Mouse (Mus musculus) megakaryocyte progenitor cell, adult 5-6 weeks (primary cell): ENCODE results near the gene Igfbpl1. TPM values are rescaled to one million over a fixed set of nuclear protein-coding genes. Genes with fewer than 3 reads are reported as not detected.
A peak's percentile ranks its signal among the peaks of the same experiment; 100 is the strongest.

ENCODE experiments used
- ATAC-seq: replicated peaks from 2 replicates; pipeline ENCODE4 v1.8.0; 2016; ENCODE audit warnings: mild to moderate bottlenecking, moderate TSS enrichment, inconsistent platforms; ENCODE audit not compliant: poor library complexity
- total RNA-seq, 2 experiments: library from RNA; stranded (forward) in 1 of 2; stranded (reverse) in 1 of 2; fragments of 157-497, 149-512 nt in 1 of 2; fragments of 200-1000 nt in 1 of 2; gene quantifications; 2 replicates each; pipeline versions ENCODE4 v1.2.3 to v1.2.4; 2015 to 2017

Gene Igfbpl1
- total RNA-seq (2015), result not detected in 2 replicates
- not detected in 2 replicates for total RNA-seq (2017)

DNA sequence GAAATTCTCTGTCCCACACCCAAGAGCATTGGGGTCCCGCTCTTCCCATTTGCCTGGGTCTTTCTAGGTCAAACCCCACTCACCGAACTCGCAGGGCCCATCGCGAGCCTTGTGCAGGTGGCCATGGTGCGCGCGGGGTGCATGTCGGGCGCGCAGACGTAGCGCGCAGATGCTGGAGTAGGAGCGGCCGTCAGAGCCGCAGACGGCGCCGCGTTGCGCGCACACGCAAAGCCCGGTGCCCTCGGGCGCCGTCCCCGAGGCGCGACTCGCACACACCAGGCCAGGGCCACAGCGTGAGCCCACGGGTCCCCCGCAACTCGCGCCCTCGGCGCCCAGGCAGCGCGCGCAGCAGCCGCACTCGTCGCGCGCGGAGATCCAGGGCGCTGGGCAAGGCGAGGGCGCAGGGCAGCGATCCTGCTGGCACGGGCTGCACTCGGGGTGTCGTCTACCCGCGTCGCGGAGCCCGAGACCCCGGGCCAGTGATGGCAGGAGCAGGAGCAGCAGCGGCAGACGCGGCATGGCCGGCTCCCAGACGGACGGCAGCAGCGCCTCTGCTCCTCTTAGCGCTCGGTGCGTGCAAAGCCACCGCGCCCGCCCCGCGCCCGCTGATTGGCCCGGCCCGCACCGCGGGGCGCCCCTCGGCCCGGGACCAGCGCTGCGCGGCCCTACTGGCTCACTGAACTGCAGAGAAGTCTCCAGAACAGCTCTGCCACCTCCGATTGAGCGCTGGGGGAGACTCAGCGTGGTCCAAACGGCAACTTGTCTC lies at the start of gene Igfbpl1:
Gene Igfbpl1 (minus strand): TSS at position 649 of the 766 bp plus-strand sequence.
- ATAC-seq, result no peak

DNA sequence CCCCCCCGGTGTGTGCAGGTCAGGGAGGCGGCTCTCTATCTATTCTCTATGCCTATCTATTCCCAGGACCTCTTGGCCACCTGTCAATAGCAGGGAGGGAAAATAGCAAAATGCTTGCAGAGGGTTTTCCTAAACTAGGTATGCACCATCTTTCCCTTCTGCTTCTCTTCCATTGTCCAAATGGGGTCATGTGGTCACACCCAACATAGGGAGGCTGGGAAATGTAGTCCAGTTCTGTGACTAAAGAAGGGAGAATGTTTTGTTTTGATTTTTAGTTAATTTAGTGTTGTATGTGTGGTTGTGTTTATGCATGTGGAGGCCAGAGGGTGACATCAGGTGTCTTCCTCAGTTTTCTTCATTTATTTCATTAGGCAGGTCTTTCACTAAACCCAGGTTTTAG lies 45.4 kb upstream of the Igfbpl1 start:
- ATAC-seq, result no peak

DNA sequence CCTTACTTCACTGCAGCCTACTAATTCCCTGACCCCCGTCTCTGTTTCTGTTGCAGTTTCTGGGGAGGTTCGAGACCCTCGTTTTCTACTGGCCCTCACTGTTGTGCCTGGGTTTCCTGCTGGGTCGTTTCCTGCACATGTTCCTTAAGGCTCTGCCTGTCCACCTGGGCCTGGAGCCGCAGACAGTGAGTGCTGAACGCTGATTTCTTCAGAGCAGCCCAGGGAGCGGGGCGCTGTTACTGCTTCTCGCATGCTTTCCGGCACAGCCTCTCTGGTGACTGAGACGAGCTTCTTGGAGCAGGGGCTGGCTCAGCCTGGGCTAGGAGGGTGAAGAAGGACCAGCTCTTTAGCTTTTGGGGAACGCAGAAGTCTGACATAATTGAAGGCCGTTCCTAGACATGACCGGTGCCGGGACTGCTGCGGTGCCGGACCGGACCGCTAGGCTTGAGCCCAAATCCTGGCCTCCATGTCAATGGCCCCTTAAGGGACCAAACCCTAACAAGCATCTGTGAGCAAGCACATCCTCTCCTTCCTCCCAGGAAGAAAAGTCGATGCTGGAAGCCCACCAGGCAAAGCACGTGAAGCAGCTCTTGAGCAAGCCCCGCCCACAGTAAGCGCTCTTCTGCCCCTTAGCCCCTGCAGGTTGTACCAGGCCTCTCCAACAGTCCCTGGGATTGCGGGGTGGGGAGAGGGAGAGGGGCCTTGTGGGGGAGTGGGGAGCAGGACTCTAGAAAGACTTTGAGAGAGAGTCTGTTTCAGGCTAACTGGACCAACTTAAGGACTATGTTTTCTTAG lies 42.5 kb upstream of the Igfbpl1 start:
- ATAC-seq, result no peak

DNA sequence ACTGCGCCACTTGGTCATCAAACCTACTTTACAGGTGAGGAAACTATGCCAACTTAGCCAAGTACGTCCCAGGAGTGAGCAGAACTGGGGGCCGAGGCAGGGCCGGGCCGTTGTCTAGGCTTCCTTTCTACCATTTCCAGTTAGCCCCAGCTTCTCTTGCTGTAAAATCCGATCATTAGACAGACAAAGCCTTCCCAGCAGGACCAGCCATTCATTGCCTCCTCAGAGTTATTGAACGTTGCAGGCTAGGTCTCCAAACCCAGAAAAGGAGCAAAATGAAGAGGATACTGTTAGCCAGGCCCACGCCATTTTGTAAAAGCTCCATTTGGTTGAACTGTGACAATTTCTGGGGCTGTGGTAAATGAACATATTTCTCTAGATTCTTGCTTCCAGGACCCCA lies 40.7 kb upstream of the Igfbpl1 start:
- ATAC-seq, result no peak

DNA sequence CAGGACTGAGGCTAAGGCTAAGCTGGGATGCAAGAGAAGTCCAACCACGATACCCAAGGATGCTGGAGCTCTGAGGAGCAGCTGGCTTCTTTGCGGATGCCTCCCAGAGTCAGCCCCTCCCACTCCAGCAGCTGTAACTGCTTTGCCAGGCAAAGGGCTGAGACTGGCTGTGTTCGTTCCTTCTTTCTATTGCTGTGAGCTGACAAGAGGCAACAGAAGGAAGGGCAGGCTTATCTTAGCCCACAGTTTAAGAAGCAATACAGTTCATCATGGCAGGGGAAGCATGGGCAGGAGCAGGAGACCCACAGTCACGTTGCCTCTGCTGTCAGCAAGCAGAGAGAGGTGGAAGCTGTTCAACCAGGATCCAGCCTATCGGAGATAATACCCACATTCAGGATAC lies 34.4 kb upstream of the Igfbpl1 start:
- ATAC-seq, result peak; percentile 52

DNA sequence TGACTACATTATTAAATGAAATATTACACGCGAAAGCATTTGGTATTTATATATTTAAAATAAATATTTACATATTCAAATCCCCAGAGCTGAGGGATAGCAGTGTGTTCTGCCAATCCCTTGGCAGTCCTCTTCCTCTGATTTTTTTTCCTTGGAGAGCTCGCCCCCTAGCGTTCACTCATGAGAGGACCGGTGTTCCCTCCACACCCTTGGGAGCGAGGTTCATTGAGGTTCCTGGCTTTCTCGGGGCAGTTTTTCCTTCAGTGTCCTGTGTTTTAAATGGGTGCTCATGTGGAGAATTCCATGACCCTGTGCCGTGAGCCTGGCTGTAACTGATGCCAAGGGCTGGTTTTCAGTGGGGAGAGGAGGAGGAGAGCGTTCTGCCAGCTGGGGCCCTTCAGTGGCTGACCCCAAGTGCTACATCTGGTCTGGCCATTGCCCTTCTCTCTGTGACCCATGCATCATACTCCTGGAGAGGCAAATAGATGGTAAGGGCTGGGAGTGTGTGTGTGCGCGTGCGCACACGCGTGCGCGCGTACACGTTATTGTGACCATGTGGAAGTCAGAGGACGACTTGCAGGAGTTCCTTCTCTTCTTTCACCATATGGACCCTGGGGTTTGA lies 29.2 kb upstream of the Igfbpl1 start:
- ATAC-seq, result peak; percentile 71

DNA sequence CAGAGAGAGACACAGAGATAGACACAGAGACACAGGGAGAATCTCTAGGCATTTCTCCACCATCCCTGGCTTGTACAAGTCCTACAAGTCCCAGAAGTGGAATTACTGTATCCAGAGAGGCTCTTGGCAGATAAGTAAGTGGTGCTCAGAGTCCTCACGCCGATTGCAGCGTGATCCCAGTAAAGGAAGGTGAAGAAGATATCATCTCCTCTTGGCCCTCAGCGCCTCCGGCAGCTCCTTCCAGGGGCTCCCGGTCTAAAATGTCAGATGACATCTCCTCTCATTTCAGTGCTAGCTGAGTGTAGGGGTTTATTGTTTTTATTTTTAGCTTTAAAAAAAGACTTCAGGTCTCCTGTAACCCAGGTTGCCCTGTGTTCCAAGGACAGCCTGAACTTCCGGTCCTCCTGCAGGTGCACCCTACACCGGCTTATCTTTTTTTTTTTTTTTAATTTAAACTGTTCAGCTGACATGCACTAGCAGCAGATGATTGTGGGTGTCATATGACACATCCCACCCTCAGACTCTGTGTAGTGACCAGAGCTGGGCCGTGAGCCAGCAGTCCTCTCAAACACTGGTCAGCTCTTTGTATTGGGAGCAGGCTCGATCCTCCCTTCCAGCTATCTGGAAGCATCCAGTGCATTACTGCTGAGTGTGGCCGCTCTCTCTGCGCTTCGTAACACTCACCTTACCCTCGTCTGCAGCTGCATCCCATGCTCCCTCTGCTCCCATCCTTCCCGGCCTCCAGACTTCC lies 26.9 kb upstream of the Igfbpl1 start:
- no peak for ATAC-seq

DNA sequence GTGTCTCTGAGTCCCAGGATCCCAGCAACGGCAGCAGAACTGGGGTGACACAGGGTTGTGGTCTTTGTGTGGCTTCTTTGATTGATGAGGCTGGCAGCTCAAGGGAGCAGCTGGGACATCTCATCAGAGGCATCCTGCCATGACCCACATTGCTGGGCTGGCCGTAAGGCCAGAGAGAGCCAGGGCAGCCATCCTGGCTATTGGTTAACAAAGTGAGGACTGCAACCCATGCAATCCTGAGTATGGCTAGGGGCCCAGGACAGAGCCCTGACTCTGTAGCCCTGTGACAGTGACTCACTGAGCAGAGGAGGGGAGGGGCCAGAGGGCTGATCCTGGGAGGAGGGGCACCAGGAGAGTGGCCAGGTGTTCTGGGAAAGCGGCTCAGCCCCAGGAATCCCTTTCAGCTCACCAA lies 24.9 kb upstream of the Igfbpl1 start:
- no peak for ATAC-seq

DNA sequence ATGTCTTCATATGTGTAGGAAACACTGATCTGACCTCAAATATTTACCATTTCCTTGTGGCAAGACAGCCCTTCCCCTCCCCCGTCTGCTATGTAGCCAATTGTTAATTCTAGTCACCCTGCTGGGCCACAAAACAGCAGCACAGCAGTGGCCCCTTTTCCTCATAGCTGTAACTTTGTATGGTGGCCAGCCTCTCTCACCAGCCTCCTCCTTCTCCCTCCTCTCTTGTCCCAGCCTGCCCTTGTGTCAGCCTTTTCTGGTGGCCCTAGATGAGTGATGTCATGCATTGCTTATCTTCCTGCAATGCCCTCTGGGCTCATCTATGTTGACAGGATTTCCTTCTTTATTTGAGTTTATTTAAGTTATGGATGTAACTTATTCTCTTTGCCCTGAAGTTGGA lies 22.7 kb upstream of the Igfbpl1 start:
- no peak for ATAC-seq

DNA sequence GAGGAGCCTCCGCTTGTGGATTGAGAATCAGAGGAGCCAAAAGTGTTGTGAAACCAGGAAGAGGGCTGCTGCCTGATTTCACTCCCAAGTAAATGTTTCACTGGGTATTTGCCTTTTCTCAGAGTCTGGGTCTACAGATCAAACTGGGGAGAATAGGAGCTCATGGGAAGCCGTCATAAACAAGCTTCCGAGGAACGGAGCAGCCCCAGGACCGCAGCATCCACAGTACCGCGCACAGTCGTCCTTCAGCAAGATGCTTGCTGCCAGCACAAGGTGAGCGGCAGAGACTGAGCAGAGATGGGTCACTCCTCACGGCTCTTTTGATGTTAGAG lies 22.1 kb upstream of the Igfbpl1 start:
- ATAC-seq, result no peak

DNA sequence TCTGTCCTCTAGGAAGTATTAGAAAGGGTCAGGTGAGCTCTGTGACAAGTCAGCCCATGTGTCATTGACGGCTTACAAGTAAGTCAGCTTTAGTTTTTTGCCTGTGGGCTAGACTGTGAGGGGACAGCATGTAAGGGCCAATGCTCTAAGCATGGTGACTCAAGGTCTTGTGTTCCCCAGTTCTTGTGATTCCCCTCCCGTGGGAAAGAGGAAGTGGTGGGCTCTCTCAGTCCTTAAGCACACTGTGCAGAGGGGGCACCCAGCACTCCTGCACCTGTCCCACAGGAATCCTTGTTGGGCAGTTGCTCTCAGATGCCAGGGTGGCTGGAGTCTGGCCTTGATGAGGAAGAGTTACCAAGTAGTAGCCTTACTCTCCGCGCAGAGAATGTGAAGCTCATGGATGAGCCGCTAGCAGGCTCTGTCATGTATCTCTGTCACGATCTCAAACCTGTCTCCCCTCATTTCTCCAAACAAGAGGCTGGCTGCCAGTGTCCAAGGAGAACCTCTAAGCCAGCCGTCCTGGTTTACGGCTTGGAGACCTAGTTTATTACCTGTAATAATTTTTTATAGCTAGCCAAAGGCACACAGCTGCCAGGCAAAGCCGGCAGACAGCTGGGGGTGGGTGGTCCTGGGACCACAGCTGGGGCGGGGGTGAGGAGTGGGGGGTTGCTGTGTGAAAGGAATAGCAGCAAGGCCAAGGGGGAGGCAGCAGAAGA lies 21.5 kb upstream of the Igfbpl1 start, which contains the start of gene Stra6l:
Gene Stra6l (plus strand): TSS at position 556 of the 716 bp plus-strand sequence.
- ATAC-seq, result peak; percentile 23; the same call in 1 of the 2 replicates

DNA sequence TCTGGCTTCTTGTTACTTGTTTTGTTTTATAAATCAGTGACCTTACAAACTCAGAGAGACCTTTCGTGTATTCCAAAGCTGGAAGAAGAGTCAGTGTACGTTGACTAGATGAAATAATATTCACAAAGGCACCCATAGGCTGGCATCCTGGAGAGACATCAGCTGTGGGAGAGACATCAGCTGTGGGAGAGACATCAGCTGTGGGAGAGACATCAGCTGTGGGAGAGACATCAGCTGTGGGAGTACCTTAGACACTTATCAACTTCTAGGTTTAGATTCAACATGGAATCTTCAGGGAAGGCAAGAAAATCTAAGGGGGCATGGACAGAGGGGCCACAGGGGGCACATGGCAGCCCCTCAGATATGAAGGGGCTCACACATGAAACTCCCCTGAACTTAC lies 19.5 kb upstream of the Igfbpl1 start:
- no peak for ATAC-seq

DNA sequence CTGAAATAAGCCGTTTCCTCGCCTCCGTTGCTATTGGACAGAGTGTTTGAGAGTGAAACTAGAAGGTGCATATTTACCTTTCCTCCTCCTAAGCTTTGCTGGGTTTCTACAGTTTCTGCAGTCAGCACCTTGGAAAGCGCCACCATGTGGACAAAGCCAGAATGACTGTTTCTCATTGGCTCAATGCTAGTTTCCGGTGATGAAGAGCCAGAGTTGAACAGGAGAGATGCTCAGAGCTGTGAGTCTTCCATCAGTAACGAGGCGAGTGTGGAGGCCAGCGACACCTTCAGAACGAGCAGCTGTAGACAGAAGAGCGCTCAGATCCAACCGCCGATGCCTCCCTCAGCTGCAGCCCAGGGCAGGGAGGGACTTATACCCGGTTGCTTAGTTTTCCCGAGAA lies 17.6 kb upstream of the Igfbpl1 start:
- 0 out of 2 replicates have a peak, but pooled peaks have one; percentile 44 for ATAC-seq

DNA sequence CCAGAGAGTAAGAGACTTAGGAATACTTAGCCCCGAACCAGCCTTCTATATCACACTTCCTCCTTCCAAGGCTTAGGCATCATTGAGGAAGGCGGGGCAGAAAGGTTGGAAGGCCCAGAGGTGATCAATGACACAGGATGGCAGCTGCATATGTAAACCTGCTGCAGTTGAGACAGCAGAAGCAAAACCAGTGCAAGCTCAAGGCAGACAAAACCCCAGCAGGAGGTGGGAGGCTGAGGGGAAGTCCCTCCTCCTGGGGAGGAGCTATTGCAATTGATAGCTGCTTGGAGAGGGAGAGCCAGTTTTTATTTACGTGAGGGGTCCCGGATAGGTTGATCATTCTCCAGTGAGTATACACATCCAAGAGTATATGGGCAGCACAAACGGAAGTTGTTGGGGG lies 6.7 kb upstream of the Igfbpl1 start:
- no peak for ATAC-seq

DNA sequence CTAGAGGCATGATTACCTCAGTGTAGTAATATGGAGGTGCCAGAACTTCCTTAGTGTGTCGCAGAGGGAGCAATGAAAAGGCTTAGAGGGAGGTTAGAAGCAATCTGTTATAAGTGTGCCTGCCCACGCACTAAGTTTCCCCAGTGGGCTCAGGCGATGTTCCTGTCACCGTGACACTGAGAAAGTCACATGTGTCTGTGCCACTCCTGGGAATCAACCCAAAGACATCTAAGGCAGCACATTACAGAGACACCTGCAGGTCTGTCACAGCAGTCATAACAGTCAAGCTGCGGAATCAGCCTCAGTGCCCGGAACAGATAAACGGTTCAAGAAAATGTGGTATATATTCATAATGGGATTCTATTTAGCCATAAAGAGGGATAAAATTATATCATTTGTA lies 5.3 kb upstream of the Igfbpl1 start:
- ATAC-seq, result no peak

DNA sequence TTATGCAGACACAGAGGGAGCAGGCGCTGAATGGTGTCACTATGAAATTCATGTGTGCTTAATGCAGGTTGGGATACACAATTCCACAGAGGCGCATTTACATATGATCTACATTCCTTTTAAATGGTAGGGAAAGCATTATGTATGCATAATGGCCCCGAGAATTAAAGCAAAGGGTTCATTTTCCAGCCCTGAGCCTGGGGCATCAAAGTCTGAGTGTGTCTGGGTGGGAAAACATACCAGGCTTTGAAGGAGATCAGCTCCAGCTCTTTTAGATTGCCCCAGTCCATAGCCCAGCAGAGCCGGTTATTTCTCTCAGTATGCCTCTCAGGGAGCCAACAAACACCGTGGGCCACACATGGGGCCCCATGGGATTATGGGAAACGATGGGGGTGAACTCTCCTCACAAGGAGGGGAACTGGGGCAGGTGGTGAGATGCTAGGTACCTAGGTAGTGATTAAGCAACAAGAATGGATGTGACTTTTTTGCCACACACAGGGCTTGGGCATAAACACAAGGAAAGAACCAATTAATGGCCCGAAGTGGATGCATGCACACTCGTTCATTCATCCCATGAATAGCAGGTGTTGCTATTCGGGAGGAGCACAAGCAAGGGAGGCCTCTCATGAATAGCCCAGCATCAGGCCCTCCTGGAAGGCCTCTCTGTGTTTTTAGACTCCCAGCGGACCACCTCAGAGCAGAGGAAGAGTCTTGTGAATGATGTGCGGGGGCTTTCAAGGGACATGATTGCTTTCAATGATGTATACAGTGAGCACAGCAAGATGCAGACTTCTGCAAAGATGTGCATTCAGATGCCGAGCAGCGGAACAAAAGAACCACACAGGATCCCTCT lies 3.4 kb upstream of the Igfbpl1 start:
- no peak for ATAC-seq

DNA sequence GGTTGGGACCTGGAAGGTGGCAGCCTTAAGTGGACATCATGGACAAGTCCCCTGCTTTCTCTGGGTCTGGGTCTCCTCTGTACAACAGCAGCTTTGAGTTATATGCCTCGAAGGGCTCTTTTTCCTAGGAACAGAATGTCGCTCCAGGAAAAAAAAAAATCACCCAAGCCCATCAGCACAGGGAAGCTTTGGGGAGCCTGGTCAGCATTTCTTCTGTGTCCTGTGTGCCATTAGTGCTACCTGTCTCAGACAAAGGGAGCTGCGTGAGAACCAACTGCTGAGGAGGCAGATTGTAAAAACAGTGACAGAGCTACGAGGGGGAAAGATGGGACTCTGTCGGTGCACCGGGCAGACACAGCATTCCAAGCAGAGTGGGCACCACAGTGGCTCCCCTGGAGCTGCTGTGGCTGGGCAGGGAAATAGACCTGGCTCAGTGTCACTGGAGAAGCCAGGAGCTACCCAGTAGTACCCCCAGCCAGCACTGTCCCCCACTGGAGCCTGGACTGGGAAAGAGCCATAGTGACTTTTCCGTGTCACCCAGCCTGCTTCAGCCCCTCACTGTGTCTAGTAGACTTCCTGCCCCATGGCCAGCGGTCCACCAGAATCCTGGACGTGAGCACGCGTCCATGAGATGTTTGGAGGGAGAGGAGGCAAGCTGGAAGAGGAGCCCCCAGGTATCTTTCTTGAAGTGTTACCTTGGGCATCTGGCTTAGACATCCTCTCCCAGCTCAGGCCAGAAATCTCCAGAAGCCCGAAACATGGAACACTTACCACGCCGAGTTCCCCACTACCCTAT lies 1.8 kb downstream of the Igfbpl1 start:
- ATAC-seq, result no peak

DNA sequence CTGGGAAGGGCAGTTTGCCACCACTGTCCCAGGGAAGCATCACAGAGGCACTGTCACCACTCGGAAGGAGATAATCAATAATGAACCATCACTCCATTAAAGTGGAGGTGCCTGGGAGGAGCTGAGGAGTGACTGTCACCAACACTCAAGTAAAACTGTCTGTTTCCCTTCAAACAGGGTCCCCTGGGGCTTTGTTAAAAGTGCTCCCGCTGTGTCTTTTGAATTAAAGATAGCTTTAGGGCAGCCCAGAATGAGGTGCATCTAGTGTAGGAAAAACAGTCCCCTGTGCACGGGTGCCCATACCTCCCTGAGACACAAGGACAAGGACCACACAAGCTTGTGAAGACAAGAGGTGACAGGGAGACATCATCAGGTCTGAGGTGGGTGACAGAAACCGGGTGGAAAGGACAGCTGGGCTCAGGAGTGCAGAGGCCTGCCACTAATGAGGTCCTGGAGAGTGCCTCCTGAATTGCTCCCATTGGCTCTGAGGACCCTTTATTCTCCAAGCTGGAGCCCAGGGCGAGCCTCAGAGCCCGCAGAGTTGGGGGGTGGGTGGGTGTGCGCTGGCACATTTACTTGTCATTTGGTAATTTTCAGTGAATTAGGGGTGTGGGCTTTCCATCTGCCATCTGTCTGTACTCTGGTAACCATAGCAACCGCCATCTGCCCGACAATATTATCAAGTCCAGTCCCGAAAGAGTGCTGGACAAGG lies 2.5 kb downstream of the Igfbpl1 start:
- ATAC-seq, result no peak
